Mouse (Mus musculus) MN1 (cell line): Measurements from ENCODE around the gene Uqcrh.

Source experiments
- DNase-seq: peaks from one replicate; pipeline ENCODE4 v3.0.0-alpha.2; 2016; ENCODE audit warnings: low spot score

Gene Uqcrh

DNA sequence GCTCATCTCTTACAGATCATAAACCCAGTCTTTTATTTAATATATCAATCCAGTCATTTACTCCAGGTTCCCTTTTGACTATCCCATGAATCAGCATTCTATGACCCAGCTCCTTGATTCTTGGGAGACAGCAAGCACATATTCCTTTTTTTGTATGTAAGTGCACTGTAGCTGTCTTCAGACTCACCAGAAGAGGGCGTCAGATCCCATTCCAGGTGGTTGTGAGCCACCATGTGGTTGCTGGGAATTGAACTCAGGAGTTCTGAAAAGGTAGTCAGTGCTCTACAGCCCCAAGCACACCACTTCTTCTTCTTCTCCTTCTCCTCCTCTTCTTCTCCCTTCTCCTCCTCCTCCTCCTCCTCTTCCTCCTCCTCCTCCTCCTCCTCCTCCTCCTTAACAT, 17.3 kb downstream of the Uqcrh start:
- DNase-seq, result no peak

DNA sequence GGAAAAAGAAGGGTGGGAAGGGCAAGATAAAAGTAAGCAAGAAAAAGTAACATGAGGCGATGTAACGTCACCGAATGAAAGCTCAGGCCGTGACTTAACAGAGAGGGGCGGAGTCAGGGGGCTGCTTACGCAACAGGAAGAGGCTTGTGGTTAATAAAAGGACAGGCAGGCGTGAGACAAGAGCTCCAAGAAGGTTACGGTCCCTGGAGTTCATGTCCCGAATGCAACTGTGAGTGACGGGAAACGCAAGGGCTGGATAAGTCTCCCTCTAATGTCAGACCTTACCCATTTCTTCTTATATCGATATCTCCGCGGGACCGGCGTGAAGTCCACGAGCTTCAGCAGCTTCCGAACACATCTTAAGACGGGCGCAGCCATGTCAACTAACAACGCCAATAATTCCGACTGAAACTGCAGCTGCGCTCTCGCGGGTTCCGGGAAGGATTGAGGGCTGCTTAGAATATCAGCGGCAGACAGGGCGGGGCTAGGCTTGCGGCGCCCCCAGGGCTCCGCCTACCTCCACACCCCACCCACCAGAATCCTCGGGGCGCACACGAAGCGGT, 21.4 kb downstream of the Uqcrh start, which contains the start of gene Nsun4:
Nsun4 (minus strand) TSS at position 478 of the 563 bp plus-strand sequence.
- DNase-seq, result peak; percentile 85

DNA sequence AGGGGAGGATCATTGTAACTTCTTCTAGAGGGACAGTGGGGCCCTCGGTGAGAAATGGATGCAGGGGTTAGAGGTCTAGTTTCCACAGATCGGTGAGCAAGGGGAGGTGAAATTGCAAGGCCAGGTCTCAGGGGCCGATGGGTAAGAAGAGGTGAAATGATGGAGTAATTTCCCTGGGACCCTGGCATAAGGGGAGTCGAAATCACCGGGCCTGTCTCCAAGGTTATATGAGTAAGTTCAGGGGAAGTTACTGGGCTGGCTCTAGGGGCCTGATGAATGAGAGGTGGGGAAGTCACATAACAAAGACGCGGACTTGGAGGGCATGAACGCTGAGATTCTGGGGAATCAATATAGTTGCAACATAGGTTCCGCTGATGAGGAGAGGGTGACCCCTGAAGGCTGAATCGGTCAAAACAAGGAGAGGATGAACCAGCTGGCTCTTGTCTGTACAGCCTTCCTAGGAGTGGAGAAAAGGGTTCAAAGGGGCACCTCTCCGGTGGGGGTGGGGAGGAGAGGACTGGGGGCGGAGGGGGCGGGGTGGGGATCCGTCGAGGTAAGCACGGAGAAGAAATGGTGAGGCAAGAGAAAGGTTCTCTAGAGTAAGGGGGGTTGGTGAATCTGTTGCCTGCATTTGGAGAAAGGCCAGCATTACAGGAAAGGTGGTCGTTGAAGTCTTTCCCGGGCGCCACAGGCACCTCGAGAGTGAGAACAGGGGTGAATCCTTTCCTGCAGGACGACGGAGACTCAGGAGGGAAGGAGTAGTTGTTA, 22.2 kb downstream of the Uqcrh start:
- DNase-seq, result peak; percentile 33

DNA sequence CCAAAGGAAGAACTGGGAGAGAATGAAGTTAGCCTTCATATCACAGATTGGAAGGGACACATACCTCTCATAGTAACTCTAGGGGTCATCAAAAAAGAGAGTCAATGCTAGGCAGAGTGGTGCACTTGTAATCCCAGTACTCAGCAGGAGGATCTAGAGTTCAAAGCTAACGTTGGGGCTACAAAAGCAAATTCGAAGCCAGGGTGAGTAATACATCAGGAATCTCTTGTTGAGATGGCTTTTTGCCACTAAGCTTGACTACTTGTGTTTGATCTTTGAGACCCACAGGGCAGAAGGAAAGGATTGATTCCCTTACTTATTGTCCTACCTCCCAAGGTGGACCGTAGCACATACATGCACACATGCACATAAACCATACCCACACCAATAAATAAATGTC, 25.7 kb downstream of the Uqcrh start:
- DNase-seq, result no peak

DNA sequence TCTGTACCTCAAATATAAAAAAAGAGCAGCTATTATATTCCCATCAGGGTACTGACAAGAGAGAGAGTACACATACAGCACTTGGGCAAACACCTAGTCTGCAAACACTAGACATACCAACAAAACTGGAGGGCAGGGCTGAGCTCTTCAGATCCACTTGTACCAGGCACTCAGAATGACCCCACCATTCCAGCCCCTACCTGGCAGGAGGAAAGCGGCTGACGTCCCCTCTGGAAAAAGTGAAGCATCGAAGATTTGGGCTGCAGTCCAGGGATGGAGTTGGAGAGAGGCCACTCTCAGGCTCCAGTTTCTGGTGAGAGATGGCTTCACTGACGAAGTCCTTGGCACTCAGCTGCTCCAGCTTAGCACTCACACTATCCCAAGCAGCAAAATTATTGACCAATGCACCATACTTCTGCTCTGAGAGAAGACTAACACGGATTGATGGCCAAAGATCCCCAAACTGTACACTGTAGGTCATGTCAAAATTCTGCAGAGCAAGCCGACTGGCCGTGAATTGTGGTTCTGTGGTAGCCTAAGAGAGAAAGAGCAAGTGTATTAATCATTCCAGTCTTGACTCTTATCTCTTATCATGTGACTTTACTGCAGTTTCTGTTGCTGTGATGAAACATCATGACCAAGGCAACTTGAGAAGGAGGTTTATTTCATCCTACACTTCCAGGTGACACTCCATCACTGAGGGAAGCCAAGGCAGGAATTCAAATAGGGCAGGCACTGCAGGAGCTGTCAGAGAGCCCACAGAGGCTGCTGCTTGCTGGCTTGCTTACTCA, 26.5 kb downstream of the Uqcrh start:
- no peak for DNase-seq

DNA sequence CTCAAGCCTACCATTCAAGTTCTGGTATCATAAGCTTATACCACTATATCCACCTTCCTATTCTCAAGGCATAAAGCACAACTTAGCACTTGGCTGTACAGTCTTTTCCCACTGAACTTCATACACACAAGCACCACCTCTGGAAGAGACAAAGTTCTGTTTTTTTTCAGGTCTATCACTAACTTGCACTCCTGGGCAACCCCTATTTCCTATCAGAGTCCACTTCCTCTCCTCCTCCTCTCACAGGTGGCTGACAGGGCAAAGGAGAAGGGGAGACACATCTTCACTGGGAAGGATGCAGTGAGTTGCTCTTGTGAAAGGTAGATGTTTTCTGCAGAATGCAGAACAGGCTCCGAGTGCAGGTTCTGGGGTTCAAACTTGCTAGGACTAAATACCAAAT, 27.2 kb downstream of the Uqcrh start:
- no peak for DNase-seq

DNA sequence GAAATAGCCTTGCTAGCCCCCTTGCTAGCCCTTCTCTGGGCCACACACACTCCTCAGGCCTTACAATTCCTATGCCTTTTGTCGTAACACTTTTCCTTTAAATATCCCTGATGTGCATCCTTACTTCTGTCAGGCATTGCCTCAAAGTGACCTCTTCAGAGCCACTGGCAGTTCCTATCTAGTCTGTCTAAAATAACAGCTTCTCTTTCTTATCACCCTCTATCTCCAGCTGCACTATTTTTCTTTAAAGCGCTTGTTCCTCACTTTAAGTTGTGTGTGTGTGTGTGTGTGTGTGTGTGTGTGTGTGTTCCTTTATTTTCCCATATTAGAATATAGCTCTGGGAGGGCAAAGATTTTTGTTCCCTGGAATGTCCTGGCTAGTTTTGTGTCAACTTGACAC, 28.3 kb downstream of the Uqcrh start:
- DNase-seq, result no peak

DNA sequence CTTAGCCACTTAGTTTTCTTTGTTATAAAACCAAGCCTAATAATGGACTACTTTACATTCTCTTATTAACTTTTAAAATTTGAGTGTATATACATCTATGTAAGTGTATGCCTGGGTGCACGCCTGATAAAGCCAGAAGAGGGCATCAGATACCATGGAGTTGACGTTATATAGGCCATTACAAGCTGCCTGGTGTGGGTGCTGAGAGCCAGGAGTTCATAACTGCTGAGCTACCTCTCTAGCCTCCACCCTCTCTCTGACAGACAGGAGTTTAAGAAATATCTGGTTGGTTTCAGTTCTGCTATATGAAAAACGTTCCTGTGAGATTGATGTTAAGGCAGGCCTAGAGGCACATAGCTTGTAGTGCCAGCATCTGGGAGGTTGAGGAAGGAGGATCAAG, 32.7 kb downstream of the Uqcrh start:
- no peak for DNase-seq

DNA sequence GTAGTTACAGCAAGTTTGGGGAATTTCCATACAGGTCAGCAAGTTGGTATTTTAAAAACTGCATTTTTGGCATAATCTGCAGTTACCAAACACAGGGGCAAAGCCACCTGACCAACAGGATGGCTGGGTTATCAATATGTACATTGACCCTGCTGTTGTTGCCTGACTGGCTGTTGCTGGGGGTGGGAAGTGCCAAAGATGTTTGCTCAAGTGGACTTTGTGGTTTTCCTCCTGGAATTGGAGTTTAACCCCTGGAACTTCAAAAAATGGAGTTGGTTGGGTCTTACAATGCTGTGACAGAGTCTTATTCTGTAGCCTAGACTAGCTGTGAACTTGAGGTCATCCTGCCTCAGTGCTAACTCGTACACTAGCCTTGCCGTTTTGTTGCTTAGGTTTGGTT, 34.4 kb downstream of the Uqcrh start:
- no peak for DNase-seq

DNA sequence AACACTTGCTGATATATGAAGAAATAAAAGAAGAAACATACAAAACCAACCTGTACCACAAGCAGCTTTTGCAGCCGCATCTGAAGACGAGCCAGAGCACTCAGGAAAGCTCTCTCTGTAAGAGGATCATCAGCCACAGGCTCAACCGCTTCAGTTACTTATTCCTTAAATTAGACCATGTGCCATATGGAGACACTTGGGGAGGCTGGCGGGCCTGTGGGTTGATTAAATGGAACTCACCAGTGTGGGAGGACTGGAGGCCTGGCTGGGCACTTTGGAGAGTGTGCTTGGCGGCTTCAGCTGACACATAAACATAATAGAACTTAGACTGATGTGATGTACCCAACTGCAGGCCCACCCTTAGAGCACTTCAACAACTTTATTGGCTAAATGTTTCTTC, 41.5 kb downstream of the Uqcrh start:
- DNase-seq, result no peak

DNA sequence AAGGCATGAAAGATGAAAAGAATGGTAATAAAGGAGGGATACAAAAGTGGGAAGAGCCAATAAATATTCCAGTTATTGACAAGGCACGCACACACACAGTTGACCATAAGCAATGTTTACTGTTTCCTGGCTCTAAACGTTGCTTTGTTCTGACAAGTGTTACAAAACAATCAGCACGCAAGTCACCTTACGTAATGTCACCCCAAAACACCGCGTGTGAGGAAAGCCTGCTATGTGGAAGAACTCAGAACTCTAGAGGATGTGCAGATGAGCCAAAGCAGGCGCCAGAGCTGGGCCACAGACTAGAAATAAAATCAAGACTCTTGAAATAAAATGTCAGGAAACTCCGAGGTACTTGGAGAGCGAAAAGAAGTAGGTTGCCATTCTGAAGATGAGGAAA, 42.0 kb downstream of the Uqcrh start:
- DNase-seq, result no peak

DNA sequence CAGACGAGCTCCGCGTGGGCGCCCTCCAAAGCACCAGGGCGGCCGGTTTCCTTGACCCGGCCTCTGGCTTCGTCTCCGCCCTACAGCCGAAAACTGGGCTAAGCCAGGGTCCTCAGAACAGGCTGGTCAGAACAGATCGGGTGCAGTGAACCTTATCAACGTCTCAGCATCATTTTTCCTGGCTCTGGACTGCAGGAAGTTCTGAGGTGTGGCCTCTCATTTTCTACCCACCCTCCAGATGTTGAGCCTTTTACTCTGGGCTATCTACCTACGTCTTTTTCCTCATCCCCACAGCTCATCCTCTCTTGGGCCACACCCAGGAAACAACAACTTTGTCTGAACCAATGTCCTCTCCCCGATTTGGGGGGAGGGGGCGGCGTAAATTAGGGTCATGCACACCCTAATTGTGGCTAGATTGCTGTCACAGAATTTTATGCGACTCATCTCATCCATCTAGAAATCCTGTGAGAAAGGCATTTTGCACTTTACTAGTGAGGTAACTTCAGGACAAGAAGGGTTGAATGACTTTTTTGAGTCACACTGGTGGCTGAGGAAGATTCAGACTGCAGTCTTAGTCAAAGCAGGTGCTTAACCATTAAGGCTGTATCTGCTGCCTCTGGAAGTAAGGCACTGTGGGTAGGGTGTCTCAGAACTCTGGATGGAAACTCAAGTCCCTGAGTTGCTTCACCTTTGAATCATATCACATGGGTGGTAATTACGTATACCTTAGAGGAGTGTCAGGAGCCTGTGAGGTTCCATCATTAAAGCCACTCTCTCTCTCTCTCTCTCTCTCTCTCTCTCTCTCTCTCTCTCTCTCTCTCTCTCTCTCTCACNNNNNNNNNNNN, 56.7 kb downstream of the Uqcrh start, which contains the start of gene Faah:
Faah (minus strand) TSS at position 25 of the 845 bp plus-strand sequence.
- no peak for DNase-seq

DNA sequence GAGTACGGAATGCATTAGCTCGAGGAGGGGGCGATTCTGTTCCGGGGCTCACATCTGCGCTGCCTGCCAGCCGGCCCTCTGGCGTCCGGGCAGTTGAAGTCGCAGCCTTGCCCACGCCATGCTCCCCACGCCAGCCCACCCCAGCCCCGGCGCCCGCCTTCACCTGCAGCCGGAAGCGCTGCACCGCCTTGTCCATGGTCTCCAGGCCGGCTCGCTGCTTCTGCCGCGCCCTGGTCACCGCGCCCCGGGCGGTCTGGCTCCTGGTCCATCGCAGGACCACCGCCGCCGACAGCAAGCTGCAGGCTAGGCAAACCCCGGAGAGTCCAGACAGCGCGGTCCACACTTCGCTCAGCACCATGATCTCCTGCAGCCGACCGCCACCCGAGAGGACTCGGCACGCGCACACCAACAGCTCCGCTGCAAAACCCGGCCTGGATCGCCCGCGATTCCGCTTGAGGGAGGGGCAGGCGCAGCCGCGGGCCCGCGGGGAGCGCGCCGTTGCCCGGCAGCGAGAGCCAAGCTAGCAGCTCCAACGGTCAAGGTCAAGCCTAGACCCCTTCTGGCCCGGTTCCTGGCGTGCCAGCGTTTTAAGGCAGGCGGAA, 57.5 kb downstream of the Uqcrh start:
- peak; percentile 72 for DNase-seq
